Mouse (Mus musculus): ENCODE results near the gene Ciao2a.

The Ciao2a gene

GRCm38 (mm10) chr9:66162995-66163394, 36.6 kb downstream of the Ciao2a start:
- DNase-seq (ENCODE audit: low spot score in 2 of 2), result no peak

- DNase-seq (ENCODE audit: low spot score in 2 of 2), result no peak
Measured at GRCm38 (mm10) chr9:66167222-66167621, 40.8 kb downstream of the Ciao2a start.

GRCm38 (mm10) chr9:66168233-66168632, 41.8 kb downstream of the Ciao2a start:
- no peak for DNase-seq (ENCODE audit: low spot score in 2 of 2)

GRCm38 (mm10) chr9:66170506-66170905, 44.1 kb downstream of the Ciao2a start:
- DNase-seq (ENCODE audit: low spot score in 2 of 2), result no peak

GRCm38 (mm10) chr9:66171275-66171921, 45.0 kb downstream of the Ciao2a start:
- DNase-seq (ENCODE audit: low spot score in 2 of 2), result no peak

GRCm38 (mm10) chr9:66173316-66173855, 47.0 kb downstream of the Ciao2a start:
- DNase-seq (ENCODE audit: low spot score in 2 of 2), result no peak

- no peak for DNase-seq (ENCODE audit: low spot score in 2 of 2)
Measured at GRCm38 (mm10) chr9:66174985-66175384, 48.6 kb downstream of the Ciao2a start.

DNA sequence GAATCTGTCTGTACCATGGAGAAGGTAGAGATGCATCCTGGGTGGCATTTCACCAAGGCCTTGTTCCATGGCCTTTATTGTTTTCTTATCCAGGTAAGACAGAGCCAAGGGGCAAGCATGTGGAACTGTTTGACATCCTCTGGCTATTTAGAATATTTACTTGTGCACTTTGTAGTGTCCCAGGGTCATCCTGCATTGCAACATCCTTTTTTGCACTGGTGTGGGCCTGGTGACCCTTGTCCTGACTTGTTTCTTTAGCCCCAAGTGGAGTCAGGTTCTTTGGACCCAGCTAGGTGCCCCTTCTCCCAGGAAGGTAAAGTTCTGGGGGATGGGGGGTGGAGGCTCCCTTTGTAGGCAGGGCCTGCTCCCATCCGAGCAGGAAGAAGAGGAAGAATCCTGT, 51.6 kb downstream of the Ciao2a start:
- no peak for DNase-seq (ENCODE audit: low spot score in 2 of 2)

- DNase-seq (ENCODE audit: low spot score in 2 of 2), result no peak
Measured at GRCm38 (mm10) chr9:66179795-66180194, 53.4 kb downstream of the Ciao2a start.

- no peak for DNase-seq (ENCODE audit: low spot score in 2 of 2)
Measured at GRCm38 (mm10) chr9:66181126-66181825, 54.9 kb downstream of the Ciao2a start.

DNA sequence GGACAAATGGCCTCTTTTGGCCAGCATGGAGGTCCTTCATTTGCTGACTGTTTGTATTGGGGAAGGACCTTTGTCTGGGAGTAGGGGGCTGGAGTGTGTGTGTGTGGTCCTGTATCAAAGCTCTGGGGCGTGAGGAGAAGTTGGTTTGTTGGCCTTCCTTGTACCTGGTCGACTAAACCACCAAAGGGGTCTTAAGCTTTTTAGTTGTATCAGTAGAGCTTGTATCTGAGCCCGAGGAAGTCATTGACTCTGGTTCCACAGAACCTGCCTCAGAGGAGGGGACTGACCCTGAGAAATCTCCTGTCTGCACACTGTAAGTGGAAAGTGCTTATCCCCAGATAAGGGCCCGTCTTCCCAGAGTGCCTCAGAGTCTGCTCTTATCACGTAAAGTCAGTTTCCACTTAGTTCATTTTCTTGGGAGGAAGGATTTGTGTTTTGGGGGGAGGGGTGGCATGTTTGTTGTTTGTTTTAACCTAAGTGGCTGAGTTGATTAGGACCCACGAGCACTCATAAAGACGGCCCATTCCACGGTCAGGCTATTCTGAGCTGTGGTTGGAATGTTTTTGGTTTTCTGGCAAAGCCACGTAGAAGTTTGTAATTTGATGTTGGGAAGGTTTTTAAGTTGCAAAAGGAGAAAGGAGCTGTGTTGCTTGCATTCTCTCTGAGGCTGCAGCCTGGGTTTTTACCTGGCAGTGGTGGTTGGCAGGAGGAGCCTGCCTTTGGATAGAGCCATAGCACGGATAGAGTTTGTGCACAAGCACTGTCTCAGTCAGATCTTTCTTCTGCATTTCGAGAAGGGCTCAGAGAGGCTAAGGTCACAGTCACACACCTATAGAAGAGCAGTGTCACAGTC, 55.6 kb downstream of the Ciao2a start:
- no peak for DNase-seq (ENCODE audit: low spot score in 2 of 2)

DNA sequence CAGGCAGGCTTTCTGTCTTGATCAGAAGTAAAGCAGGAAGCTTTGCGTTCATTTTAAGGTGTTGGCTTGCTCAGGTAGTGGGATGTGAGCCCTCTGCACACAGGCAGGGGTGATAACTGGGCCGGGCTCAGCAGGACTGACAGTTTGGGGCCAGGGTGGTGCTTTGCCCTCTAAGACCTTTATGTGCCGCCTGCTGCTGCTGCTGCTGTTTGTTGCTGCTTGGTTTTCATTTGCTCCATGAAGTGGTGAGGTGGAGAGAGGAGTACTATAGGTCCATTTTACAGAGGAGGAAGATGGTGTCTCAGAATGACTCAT, 56.2 kb downstream of the Ciao2a start:
- no peak for DNase-seq (ENCODE audit: low spot score in 2 of 2)

DNA sequence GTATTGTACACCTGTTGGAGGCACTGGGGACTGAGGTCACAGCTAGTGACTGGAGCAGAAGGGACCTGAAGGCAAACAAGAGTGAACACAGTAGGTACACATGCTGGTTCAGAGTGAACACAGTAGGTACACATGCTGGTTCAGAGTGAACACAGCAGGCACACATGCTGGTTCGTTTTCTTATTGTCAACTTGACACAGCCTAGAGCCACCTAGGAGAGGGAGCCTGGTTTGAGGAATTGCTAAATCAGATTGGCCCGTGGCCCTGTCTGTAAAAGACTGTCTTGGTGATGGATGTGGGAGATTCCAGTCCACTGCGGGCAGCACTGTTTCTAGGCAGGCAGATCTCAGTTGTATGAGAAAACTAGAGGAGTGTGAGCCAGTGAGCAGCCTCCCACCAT, 56.6 kb downstream of the Ciao2a start:
- no peak for DNase-seq (ENCODE audit: low spot score in 2 of 2)

DNA sequence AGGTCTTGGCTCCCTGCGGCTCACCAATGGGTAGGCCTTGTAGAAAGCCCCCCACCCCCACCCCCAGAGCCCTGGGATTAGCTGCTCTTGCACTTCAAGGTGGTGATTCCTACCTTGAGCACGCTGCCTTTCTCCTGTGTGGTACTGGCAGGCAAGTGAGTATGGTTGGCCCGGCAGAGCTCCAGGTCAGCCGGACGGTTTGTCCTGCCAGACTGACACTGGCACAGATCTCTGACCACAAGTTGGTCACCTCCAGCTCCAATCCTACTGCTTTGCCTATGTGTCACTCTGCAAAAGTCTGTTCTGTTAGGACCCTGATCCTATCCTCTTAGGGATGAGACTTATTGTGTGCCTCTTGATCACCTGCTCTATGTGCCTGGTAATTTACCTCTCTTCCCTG, 58.2 kb downstream of the Ciao2a start:
- no peak for DNase-seq (ENCODE audit: low spot score in 2 of 2)

DNA sequence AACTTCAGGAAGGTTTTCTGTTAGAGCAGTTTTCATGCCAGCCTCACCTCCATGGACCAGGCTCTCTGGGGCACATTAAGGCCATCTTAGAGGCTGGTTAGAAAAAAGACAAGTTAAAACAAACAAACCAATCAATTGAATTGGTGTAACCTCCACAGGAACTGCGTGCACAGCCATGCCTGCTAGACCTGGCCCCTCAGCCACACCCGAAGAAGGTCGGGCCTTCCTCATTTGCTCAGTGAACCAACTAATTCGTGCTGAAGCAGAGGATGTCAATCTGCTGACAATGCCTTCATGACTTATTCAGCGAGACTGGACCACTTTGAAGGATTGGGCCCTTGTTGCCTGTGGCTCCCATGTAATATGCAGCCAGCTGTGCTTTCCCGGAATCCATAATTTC, 60.0 kb downstream of the Ciao2a start:
- no peak for DNase-seq (ENCODE audit: low spot score in 2 of 2)
